In genomic region chr13:23412211-23412629, GRCm38 (mm10) we compare ENCODE assay signal across 8 mouse cellular contexts. TPM values are rescaled to one million over a fixed set of nuclear protein-coding genes. Genes with fewer than 3 reads are reported as not detected.
DNase-seq lines count a peak whose midpoint lies in the region; ATAC-seq lines count a peak whose summit lies in the region.

No protein-coding gene starts in this region.

- no peak overlapping the region for H3K27ac ChIP-seq in heart, embryonic 12.5 days (ENCODE audit: poor library complexity, severe bottlenecking)
- H3K27ac ChIP-seq in hindbrain, embryonic 16.5 days (ENCODE audit: low read depth, low read length), result no peak overlapping the region
- H3K27ac ChIP-seq in midbrain, embryonic 10.5 days (replicated peaks), result no peak overlapping the region; the same call in 1 of the 2 replicates

- H3K4me3 ChIP-seq in heart, embryonic 12.5 days, result peak overlapping the region; percentile 48
- H3K4me3 ChIP-seq in hindbrain, embryonic 16.5 days (ENCODE audit: low read length), result peak overlapping the region; percentile 56
- H3K4me3 ChIP-seq in midbrain, embryonic 10.5 days, result peak overlapping the region; percentile 59

- no peaks in the 10 kb centered on the region for H3K36me3 ChIP-seq in heart, embryonic 12.5 days
- no peaks in the 10 kb centered on the region for H3K36me3 ChIP-seq in hindbrain, embryonic 16.5 days (ENCODE audit: control insufficient read depth, insufficient read depth, low read length)
- no peaks in the 10 kb centered on the region for H3K36me3 ChIP-seq in midbrain, embryonic 10.5 days

- peak overlapping the region; percentile 71 for H3K4me2 ChIP-seq in heart, embryonic 12.5 days
- peak overlapping the region; percentile 80 for H3K4me2 ChIP-seq in hindbrain, embryonic 16.5 days (ENCODE audit: low read length)

- H3K9ac ChIP-seq in heart, embryonic 12.5 days, result peak overlapping the region; percentile 54
- peak overlapping the region; percentile 63 for H3K9ac ChIP-seq in hindbrain, embryonic 16.5 days (ENCODE audit: low read depth, low read length)

- no peak for ATAC-seq in heart, embryonic 12.5 days (ENCODE audit: insufficient number of reproducible peaks, low FRiP score)
- ATAC-seq in hindbrain, embryonic 16.5 days, result peak; percentile 66

- H3K9me3 ChIP-seq in heart, embryonic 12.5 days (replicated peaks), result no peaks in the 10 kb centered on the region
- no peaks in the 10 kb centered on the region for H3K9me3 ChIP-seq in hindbrain, embryonic 16.5 days (ENCODE audit: control insufficient read depth, low read length)
- no peaks in the 10 kb centered on the region for H3K9me3 ChIP-seq in midbrain, embryonic 10.5 days (replicated peaks)

- peaks cover 12% of the 10 kb centered on the region for H3K27me3 ChIP-seq in heart, embryonic 12.5 days (replicated peaks)
- peaks cover 14% of the 10 kb centered on the region for H3K27me3 ChIP-seq in hindbrain, embryonic 16.5 days (replicated peaks; ENCODE audit: control insufficient read depth, insufficient read depth, low read length)
- H3K27me3 ChIP-seq in midbrain, embryonic 10.5 days (ENCODE audit: low read depth, poor library complexity, severe bottlenecking), result peaks cover 20% of the 10 kb centered on the region

- no peak for DNase-seq in heart, adult 18-20 months
- peak; percentile 94 for DNase-seq in ES-CJ7 (ENCODE audit: low read depth, low spot score)
- DNase-seq in embryo, embryonic 10.5 days (ENCODE audit: low spot score), result peak; percentile 71
- peak; percentile 55 for DNase-seq in midbrain, embryonic 10.5 days (ENCODE audit: low spot score)
- DNase-seq in urinary bladder, adult 2 months (ENCODE audit: low spot score), result no peak
- no peak for DNase-seq in adrenal gland, postnatal 4 days (ENCODE audit: low spot score in 2 of 2)

- under 1% methylated on average over 20 of the region's 20 CpGs for WGBS in heart, embryonic 12.5 days
- WGBS in hindbrain, embryonic 16.5 days, result under 1% methylated on average over 20 of the region's 20 CpGs
- WGBS in midbrain, embryonic 10.5 days, result 0% methylated on average over 20 of the region's 20 CpGs

- peaks cover 10% of the 10 kb centered on the region for H3K4me1 ChIP-seq in heart, embryonic 12.5 days (replicated peaks)
- peaks cover 13% of the 10 kb centered on the region; the same call in 1 of the 2 replicates for H3K4me1 ChIP-seq in hindbrain, embryonic 16.5 days (ENCODE audit: control insufficient read depth, insufficient read depth, low read depth, low read length)
- peaks cover 16% of the 10 kb centered on the region for H3K4me1 ChIP-seq in midbrain, embryonic 10.5 days

RNA-seq across cellular contexts. Expression of gene Abt1, which starts 11.4 kb away (rescaled TPM):
- 8.1 and 8.9 TPM in 2 replicates for polyA plus RNA-seq in heart, embryonic 12.5 days (2016; fragmentation: Nextera tagmentation; extraction: Ambion mirVana)
- 1 to 10 TPM; 4.6 to 4.7 TPM for total RNA-seq in heart, adult 18-20 months (2021)
- 9.8 and 10.1 TPM in 2 replicates for polyA plus RNA-seq in hindbrain, embryonic 16.5 days (2015; fragmentation: Nextera tagmentation; extraction: Ambion mirVana)
- polyA plus RNA-seq in midbrain, embryonic 10.5 days (2016; fragmentation: Nextera tagmentation; extraction: Ambion mirVana), result 14.3 and 14.7 TPM in 2 replicates
- polyA plus RNA-seq in urinary bladder, adult 2 months (2012; rRNA removed), result 7.9 TPM in 2 replicates
- 1 to 10 TPM; 7.9 to 8.9 TPM for total RNA-seq in adrenal gland, postnatal 4 days (2021)

RNA-seq across cellular contexts. Expression of gene Zfp322a, which starts 43.2 kb away (rescaled TPM):
- polyA plus RNA-seq in heart, embryonic 12.5 days (2016; fragmentation: Nextera tagmentation; extraction: Ambion mirVana), result 43.0 and 46.7 TPM in 2 replicates
- 10 to 100 TPM; 16.7 to 17.3 TPM for total RNA-seq in heart, adult 18-20 months (2021)
- 46.2 and 48.2 TPM in 2 replicates for polyA plus RNA-seq in hindbrain, embryonic 16.5 days (2015; fragmentation: Nextera tagmentation; extraction: Ambion mirVana)
- polyA plus RNA-seq in midbrain, embryonic 10.5 days (2016; fragmentation: Nextera tagmentation; extraction: Ambion mirVana), result 55.6 and 58.6 TPM in 2 replicates
- 12.7 and 15.8 TPM in 2 replicates for polyA plus RNA-seq in urinary bladder, adult 2 months (2012; rRNA removed)
- total RNA-seq in adrenal gland, postnatal 4 days (2021), result 10 to 100 TPM; 22.9 to 23.5 TPM

RNA-seq across cellular contexts. Expression of gene Btn1a1, which starts 53.5 kb away (rescaled TPM):
- polyA plus RNA-seq in heart, embryonic 12.5 days (2016; fragmentation: Nextera tagmentation; extraction: Ambion mirVana), result 2.6 and 2.9 TPM in 2 replicates
- total RNA-seq in heart, adult 18-20 months (2021), result not detected
- polyA plus RNA-seq in hindbrain, embryonic 16.5 days (2015; fragmentation: Nextera tagmentation; extraction: Ambion mirVana), result 0.09 and 0.20 TPM in 2 replicates
- polyA plus RNA-seq in midbrain, embryonic 10.5 days (2016; fragmentation: Nextera tagmentation; extraction: Ambion mirVana), result 0.04 and 0.06 TPM in 2 replicates
- not detected in 2 replicates for polyA plus RNA-seq in urinary bladder, adult 2 months (2012; rRNA removed)
- under 1 TPM; 0.20 to 0.87 TPM for total RNA-seq in adrenal gland, postnatal 4 days (2021)

Comparison
In these comparisons a context has a peak if more than half of its experiments do, and no peak if none do; other contexts are left out.
1. DNase-seq: peak in ES-CJ7 (single experiment), embryo, embryonic 10.5 days (single experiment) and midbrain, embryonic 10.5 days (single experiment); none in heart, adult 18-20 months (0 of 2), urinary bladder, adult 2 months (single experiment) and adrenal gland, postnatal 4 days (0 of 2).
2. Peak in every context shown above with its lines, with median percentiles within 50 percentile points of each other: H3K4me3 ChIP-seq.